Mouse (Mus musculus): ENCODE data around the gene Osbpl9.
A peak's percentile ranks its signal among the peaks of the same experiment; 100 is the strongest.

The Osbpl9 gene

GRCm38 (mm10) chr4:109098861-109099260 lies 103.2 kb downstream of the Osbpl9 start:
- DNase-seq, result no peak

- DNase-seq, result no peak
Observed at GRCm38 (mm10) chr4:109094269-109094668, 107.8 kb downstream of the Osbpl9 start.

- DNase-seq, result no peak
Observed at GRCm38 (mm10) chr4:109092344-109092743, 109.7 kb downstream of the Osbpl9 start.

- DNase-seq, result no peak
Observed at GRCm38 (mm10) chr4:109091241-109091777, 110.8 kb downstream of the Osbpl9 start.

- no peak for DNase-seq
Observed at GRCm38 (mm10) chr4:109089999-109090398, 112.1 kb downstream of the Osbpl9 start.

- no peak for DNase-seq
Observed at GRCm38 (mm10) chr4:109089171-109089570, 112.9 kb downstream of the Osbpl9 start.

- DNase-seq, result no peak
Observed at GRCm38 (mm10) chr4:109080118-109080517, 122.0 kb downstream of the Osbpl9 start.

GRCm38 (mm10) chr4:109079676-109080075 lies 122.4 kb downstream of the Osbpl9 start:
- DNase-seq, result peak; percentile 30

GRCm38 (mm10) chr4:109078941-109079340 lies 123.1 kb downstream of the Osbpl9 start:
- DNase-seq, result no peak

- DNase-seq, result no peak
Observed at GRCm38 (mm10) chr4:109073296-109073695, 128.8 kb downstream of the Osbpl9 start.

- DNase-seq, result no peak
Observed at GRCm38 (mm10) chr4:109072891-109073290, 129.2 kb downstream of the Osbpl9 start.

- DNase-seq, result no peak
Observed at GRCm38 (mm10) chr4:109065714-109066113, 136.4 kb downstream of the Osbpl9 start.

GRCm38 (mm10) chr4:109064941-109065340 lies 137.1 kb downstream of the Osbpl9 start:
- DNase-seq, result no peak

GRCm38 (mm10) chr4:109059255-109059821 lies 142.7 kb downstream of the Osbpl9 start:
- no peak for DNase-seq

- DNase-seq, result no peak
Observed at GRCm38 (mm10) chr4:109057640-109058039, 144.4 kb downstream of the Osbpl9 start.

- peak; percentile 34 for DNase-seq
Observed at GRCm38 (mm10) chr4:109056351-109056750, 145.7 kb downstream of the Osbpl9 start.

- no peak for DNase-seq
Observed at GRCm38 (mm10) chr4:109054003-109054402, 148.1 kb downstream of the Osbpl9 start.

- no peak for DNase-seq
Observed at GRCm38 (mm10) chr4:109052282-109052681, 149.8 kb downstream of the Osbpl9 start.

- no peak for DNase-seq
Observed at GRCm38 (mm10) chr4:109048258-109048657, 153.8 kb downstream of the Osbpl9 start.

GRCm38 (mm10) chr4:109043756-109044155 lies 158.3 kb downstream of the Osbpl9 start:
- no peak for DNase-seq

- DNase-seq, result no peak
Observed at GRCm38 (mm10) chr4:109043294-109043693, 158.8 kb downstream of the Osbpl9 start.

- DNase-seq, result no peak
Observed at GRCm38 (mm10) chr4:109042739-109043138, 159.3 kb downstream of the Osbpl9 start.

- DNase-seq, result peak; percentile 77
Observed at GRCm38 (mm10) chr4:109036327-109036726, 165.7 kb downstream of the Osbpl9 start.

- DNase-seq, result no peak
Observed at GRCm38 (mm10) chr4:109030266-109030665, 171.8 kb downstream of the Osbpl9 start.

GRCm38 (mm10) chr4:109029857-109030256 lies 172.2 kb downstream of the Osbpl9 start:
- DNase-seq, result no peak

Measured in kidney, postnatal 10 days (tissue).